Mouse (Mus musculus) bone marrow, adult 2 months (tissue): ENCODE measurements around the gene Dnajc5.

Experiments
- CTCF ChIP-seq: fragments of 200-500 bp; IDR thresholded peaks from 2 replicates; pipeline ENCODE4 v1.5.1; 2011; ENCODE audit warnings: low read length, control low read depth; ENCODE audit not compliant: control insufficient read depth, insufficient read depth
- POLR2A ChIP-seq: fragments of 200-500 bp; IDR thresholded peaks from 2 replicates; pipeline ENCODE4 v1.6.1; 2011; ENCODE audit warnings: low read depth, mild to moderate bottlenecking, control low read depth, low read length, borderline replicate concordance; ENCODE audit not compliant: control insufficient read depth

GRCm38 (mm10) chr2:181487338-181488277 is 32.7 kb upstream of the Dnajc5 start:
- TF ChIP-seq CTCF, result no peak
- no peak for TF ChIP-seq POLR2A
